Mouse (Mus musculus) mouse embryonic stem cell (cell line): ENCODE results near the gene Gramd1b.

ENCODE experiments used
- in situ Hi-C, 2 experiments: fragments of 300-500 bp; cut with MboI; formaldehyde crosslinking; loops; 1 replicate in 1 of 2; 3 replicates in 1 of 2; pipeline ENCODE4 v1.14.3; 2019 to 2020; ENCODE audit warnings: low sequenced_read_pairs in 2 of 2, low pct_unique_long_range_greater_than_20kb in 1 of 2, mixed read lengths in 1 of 2; ENCODE audit not compliant: unreplicated experiment in 1 of 2

The Gramd1b gene

DNA sequence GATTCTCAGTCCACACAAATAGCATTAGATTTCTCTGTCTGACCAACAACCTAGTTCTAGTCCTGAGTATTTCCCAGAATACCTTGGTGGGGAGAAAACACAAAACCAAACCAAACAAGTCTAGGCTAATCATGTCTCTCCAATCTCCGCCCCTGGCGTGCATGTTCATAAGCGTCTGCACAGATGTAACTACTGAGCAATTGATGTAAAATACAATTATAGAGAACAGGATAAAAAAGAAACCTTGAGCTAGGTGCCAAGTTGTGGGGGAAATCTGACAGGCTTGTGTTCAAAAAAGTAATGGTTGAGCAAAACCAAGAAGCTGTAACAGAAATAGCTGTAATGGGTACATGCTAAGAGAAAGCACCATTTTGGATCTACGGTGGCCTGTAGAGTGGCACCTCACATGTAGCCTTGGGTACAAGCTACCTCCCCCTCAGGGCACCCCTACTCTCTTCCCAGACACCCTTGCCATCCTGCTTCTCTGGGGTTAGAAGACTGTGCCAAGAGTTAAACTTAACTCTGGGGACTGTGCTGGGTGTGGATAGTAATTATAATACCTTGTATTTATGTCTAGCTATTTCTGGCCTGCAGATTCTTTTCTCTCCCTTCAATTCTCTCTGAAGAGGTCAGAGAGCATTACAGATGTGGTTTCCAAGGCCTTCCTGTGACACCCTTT is 174.3 kb downstream of the Gramd1b start:
- in situ Hi-C loops = no loop called here

DNA sequence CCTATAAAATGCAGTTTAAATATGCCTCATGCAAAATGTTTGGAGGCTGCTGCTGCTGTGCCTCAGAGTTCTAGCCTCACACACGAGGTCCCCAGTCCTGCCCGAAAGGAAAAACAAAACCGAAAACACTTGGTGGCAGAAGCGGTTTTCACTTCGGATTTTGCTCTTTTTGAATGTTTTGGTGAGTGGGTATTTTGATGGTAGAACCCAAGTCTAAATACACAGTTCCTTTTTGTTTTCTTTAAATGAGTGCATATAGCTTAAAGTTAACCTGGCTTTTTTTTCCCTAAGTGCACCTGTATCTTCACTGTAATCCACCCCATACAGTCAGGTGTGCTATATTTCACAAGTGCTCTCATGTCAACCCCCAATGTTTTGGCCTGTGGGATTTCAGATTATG is 174.8 kb downstream of the Gramd1b start:
- in situ Hi-C loops = no loop called here

DNA sequence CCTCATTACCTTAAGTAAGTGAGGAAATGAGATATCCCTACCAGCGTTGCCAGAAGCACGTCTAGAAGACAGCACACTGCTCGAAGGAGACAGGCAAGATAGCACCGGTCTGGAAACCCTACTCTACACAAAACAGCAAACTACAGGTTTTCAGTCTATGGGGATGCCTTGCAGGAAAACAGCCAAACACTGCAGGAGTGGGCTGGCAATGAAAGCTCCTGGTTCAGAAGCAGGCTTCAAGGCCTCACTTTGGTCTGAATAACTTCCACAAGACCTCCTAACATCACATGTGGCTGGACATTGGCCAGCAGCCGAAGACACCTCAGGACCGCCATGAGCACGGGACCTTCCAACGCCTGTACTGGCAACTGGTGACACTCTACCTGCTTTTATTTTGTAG is 175.8 kb downstream of the Gramd1b start:
- in situ Hi-C loops = no loop called here

DNA sequence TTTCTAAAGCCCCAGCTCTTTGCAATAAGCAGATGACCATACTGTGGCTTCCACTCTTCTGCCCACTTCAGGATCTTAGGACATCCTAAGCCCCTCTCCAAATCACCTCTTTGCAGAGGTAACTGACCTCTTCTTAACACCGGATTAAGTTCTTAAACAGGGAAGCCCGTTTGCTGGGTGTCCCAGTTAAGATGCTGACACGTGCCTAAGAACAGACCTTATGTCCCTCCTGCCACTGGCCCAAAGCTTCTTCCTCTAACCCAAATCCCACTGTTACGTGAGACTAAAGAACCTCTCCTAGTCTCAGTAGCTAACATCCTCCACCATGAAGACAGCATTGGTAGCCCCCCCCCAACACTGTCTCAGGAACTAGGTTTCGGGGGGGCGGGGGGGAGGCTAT is 177.6 kb downstream of the Gramd1b start:
- in situ Hi-C loops = no loop called here

DNA sequence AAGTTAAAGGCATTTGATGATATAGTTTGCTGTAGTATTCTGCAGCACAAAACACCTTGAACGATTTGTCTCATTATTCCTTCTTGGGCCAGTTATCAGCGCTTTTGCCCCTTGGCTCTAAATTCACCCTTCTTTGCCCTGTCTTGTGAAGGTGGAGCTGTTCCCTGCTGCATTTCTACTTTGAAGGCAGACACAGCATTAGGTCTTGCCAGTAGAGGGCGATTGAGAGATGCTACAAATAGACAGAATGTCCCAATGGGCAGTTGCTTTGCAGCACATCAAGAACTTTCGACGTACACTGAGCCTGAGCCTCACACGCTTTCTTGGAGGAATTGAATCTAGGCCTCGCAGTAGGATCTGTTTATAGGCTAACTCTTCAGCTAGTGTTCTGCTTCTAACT is 180.5 kb downstream of the Gramd1b start:
- in situ Hi-C loops = no loop called here

DNA sequence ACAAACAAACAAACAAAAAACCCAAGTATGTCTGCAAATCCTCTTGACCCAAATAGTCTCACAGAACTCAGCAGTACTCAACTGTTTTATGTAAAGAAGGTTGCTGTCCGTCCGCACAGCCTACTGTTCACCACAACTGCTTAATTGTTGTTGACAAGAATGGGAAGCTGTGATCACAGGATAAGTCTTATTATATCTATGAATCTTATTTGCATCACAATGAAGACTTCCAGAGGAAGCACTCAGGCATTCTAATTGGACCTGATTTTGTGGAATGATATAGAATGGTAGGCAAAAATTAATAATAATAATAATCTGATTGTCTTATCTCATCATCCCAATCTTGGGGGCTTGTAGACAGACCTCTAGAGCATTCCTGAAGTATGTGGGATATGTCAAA is 181.1 kb downstream of the Gramd1b start:
- in situ Hi-C loops = no loop called here

DNA sequence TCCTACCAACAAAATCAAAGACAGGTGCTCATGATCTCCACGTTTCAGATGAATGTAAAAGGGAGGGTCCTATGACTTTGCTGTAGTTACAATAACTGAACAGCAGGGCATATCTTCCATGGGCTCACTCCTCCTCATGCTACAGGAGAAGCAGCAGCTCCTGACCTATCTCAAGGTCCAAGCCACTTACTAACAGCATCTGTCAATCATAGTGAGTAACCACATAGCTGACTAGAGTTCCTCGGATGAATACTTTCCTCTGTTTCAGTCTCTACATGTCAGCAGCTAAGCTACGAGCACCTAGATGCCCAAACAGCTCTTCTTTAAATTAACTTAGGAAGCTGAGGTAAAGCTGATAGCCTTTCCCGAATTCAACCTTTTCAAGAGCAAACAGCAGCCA is 181.6 kb downstream of the Gramd1b start:
- in situ Hi-C loops = no loop called here

DNA sequence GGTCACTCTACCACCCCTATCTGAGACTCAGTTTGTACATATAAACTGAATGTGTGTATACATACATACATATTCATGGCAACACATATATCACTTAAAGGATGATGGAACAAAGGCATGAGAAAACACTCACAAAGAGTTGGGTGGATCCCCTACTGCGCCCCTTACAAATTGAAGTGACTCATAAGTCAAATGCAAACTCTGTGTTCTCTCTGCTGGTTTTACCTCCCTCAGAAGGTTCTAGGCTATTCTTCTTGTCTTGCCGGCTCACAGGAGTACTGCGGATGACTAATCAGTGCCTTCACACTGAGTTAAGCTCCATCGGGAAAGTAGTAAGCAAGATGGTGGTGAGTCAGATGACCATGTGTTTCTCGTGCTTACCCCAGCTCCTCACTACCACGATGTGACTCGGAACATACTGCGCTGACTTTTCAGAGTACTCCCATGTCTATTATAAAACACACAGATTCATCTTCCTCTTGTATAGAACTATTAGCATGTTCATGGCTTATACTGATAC is 182.4 kb downstream of the Gramd1b start:
- in situ Hi-C loops = no loop called here

DNA sequence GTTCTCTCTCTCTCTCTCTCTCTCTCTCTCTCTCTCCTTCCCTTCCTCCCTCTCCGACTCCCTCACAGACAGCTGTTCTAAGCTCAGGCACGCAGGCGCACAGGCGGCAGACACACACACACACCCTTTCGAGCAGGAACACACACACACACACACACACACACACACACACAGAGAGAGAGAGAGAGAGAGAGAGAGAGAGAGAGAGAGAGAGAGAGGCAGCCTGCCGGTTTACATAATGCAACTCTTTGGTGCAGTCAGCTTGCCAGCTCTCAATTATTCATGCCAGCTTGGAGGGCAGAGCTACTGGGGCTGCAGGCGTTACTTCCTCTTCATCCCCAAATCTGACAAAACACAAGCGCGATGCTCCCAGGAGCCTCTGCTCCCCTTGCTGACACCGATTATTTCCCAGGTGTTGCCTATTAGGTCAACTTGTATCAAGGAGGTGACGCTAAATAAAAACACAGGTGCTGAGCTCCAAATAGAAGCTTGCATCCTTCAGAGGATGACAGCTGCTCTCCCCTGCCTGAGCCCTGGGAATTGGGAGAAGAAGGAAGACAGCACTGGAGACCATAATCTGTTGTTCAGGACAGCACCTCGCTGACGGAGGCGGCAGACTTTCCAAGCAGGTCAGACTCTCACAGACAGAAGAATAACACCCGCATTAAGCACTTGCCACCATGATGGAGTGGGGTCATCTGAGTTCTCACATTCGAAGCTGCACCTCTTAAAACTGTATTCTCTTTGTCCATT is 184.8 kb downstream of the Gramd1b start:
- in situ Hi-C loops = no loop called here

DNA sequence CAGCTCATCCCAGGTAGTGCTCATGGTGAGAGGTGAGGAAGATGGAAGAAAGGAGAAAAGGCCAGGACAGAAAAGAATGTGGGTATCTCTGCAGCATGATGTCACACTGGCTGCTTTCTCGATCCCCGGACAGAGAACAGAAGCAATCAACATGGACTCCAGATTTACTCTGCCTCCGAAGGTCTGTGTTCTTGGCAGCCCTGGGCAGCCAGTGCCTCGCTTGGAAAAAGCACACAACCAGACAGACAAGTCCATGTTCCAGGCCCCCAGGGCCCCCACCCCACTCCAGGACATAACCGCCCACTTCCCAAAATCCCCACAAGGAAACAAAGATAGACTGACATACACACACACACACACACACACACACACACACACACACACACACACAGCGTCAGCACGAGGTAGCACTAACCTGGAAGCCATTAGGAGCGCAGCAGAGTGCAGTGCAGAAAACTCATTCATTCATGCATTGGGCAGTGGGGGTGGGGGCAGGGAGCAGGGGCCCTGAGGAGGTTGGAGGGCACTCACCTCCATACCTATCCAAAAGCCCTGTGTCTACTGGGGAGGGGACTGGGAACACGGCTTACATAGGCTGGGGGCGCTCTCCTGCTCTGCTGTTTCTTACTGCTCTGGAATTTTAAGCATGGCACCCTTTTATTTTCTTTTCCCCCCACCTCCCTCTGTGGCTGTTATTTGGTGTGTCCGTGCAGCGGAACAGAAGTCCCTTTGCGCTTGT is 185.5 kb downstream of the Gramd1b start:
- in situ Hi-C loops = no loop called here

DNA sequence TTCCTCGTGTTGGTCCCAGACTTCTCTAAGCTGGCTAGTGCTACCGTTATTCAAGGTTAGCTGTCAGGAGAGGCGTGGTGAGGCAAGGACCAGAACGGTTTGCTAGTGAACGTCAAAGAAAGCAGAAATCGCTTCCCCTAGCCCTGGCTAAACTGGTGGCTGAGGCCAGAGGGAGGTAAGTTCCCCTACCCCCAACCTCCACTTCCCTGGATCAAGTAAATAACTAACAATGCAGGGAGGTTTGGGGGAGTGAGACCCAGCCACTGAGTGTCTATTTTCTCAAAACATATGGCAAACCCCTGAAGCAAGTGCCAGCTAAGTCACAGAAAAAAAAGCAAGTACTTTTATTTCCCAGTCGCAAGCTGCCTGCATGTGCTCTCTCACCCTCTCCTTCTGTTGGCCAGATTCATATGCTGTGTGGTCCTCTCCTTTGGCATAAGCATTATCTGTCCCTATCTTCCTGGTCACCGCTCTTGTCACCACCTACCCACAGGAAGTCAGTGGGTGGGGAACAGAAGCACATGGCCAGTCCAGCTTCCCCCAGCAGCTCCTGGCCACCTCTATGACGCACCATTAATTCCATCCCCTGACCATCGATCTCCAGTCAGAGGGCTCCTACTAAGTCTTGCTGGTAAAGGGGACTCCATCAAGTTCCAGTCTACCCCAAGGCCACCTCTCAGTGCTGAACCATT is 186.2 kb downstream of the Gramd1b start:
- in situ Hi-C loops = no loop called here

DNA sequence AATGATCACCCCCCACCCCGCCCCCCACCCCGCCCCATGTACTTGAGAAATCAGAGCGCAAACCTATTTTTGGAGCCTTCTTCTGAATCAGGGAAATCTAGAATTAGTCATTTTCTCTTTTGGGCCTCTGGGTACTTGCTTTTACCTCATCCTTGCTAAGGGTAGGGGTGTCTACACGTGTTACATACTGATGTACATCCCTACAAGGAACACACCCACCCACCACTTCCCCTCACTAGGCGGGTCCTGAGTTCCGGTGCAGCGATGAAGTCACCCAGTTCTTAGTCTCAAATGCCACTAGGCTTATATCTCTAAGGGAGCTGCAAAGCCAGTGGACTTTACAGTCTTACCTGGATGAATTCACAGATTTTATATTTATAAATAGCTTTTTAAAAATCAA is 187.4 kb downstream of the Gramd1b start:
- in situ Hi-C loops = no loop called here

DNA sequence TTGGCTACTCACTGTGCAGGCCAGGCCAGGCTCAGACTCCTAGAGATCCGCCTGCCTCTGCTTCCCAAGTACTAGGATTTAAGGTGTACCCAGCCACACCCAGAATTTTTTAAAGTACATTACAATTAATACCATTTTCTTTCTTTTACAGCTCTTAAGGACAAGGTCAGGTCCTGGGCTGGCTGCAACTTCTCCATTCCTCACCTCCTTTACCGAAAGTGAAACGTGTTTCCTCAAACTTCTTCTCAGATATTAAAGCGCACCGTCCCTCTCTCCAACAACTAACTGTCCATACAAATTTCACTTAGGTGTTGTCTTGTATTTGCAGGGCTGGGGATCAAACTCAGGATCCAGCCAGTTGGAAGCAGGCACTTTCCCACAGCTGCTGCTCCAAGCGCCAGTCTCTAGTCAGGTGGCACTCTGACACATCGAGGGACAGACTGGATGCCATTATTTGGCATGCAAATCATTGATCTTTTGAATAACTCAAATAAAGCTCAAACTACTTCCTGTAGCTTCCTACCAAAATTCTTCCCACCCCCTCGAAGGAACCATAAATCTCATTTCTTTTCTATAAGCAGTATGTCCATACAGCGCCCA is 188.0 kb downstream of the Gramd1b start:
- in situ Hi-C loops = no loop called here

DNA sequence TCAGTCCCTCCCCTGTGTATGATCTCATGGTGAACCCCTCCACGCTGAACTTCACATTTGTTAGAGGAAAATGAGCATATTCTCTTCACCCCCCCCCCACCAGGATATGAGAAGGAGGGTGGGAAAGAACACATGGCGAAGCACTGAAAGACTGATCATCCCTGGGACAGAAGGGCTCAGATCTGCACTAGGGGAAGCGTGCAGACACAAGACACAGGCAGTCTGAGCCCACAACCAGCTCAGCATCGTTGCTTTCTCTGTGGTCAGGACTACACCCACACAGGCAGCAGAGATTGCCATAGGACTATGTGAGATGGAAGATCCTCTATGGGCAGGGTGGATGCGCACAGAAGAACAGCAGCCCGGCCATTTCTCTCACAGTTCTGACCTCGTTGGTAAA is 189.1 kb downstream of the Gramd1b start:
- in situ Hi-C loops = no loop called here

DNA sequence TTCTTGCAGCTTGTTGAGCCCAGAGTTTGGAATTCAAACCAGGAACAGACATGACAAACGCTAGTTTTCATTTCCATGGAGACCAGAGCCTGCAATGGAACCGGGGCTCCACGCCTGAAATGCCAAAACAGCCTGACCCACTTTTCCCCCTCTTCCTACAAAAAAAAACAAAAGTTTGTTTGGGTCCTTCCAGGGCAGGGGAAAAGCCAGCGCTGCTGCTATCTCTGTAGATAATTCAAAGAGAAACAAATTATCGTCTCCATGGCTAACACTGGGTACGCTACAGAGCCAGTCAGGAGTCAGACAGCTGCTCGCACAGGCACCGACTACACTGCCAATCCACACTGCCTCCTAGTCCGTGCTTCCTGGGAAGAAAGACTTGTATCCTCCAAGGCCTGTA is 191.6 kb downstream of the Gramd1b start:
- in situ Hi-C loops = no loop called here

DNA sequence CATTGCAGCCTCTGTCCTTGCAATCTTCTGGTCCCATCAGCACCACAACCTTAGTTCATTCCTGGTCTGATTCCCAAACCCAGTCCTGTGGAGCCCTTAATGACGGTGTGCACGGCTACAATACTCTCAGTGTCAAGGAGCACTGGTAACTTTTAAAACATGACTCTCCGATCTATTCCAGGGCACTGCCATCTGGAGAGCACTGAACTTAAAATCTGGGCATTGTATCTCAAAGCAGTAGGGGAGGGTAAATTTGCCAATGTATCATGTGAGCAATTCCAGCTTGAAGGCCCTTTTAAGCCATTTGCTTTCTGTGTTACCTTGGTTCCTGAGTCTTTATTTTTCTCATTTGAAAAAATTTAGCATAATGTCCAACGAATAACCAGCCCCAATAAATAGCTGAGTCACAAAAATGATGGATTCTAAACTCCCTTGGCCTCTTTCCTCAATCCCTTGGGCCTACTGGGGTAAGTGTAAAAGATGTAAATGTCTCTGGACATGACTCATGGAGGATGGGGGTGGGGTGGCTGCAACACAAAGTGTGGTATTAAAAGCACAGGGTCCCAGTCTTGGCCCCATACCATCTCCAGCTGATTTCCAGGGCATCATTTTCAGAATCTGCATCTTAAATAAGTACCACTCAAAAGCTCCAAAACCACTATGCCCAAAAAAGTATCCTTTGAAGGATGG is 193.9 kb downstream of the Gramd1b start:
- in situ Hi-C loops = no loop called here

DNA sequence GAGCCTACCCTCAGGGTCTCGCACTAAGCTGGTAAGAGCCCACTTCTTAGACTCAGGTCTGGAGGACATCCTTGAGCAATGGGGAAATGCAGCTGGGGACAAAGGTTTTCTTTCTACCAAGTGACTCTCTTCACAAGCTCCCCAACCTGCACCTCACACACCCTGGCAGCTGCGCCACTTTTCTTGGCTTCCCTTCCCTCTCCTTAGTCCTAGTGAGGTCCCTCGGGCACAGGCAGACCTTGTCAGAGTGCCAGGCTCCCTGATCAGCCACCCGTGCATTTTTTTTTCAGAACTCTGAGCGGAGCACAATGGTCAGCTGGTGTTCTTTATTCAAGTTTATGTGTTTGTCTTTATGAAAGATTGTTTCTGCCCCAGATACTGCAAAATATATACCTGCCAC is 194.5 kb downstream of the Gramd1b start:
- in situ Hi-C loops = no loop called here

DNA sequence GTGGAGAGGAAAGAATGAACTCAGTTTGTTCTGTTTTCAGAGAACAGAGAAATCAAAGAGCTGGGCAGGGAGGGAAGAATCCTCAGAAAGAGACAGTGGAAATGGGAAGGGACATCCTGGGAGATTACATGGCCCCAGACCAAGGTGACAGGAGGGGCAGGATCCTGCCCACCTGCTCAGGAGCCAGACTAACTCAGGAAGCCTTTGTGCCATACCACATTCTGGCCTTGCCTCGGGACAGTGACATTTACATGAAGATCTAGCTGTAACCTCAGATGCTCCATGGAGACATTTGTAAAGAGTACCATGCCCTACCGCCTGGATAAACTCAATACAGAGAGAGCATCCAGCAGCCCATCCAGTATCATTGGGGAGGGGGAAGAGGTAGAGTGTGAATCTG is 196.6 kb downstream of the Gramd1b start:
- in situ Hi-C loops = no loop called here
